Mouse (Mus musculus): ENCODE measurements around the gene Map10. TPM values are rescaled to one million over a fixed set of nuclear protein-coding genes. Genes with fewer than 3 reads are reported as not detected.

Gene Map10
- 1 to 10 TPM; 4.5 to 4.8 TPM for total RNA-seq (2021)
- long read RNA-seq, experiment 1, transcript Map10-201 (1 exons, 3,542 nt): major isoform, 7 of 7 reads
- long read RNA-seq, experiment 1, partial matches to known transcripts: 0 of 7 reads
- long read RNA-seq, experiment 1, other reads (novel, unspliced or antisense): 0 of 7 reads
- long read RNA-seq, experiment 2, transcript Map10-201 (1 exons, 3,542 nt): major isoform, 5 of 5 reads
- long read RNA-seq, experiment 2, partial matches to known transcripts: 0 of 5 reads
- long read RNA-seq, experiment 2, other reads (novel, unspliced or antisense): 0 of 5 reads

GRCm38 (mm10) chr8:125669700-125670195, at the start of gene Map10:
Gene Map10, plus strand, starts transcription at chr8:125669818.
- DNase-seq (ENCODE audit: low spot score in 2 of 2): peak; percentile 88 to 89

- no peak for DNase-seq (ENCODE audit: low spot score in 2 of 2)
Observed at GRCm38 (mm10) chr8:125620301-125620700, 49.3 kb upstream of the Map10 start.

GRCm38 (mm10) chr8:125624287-125624686, 45.3 kb upstream of the Map10 start:
- DNase-seq (ENCODE audit: low spot score in 2 of 2): peak; percentile 21 to 35

GRCm38 (mm10) chr8:125626381-125626780, 43.2 kb upstream of the Map10 start:
- no peak for DNase-seq (ENCODE audit: low spot score in 2 of 2)

- DNase-seq (ENCODE audit: low spot score in 2 of 2): no peak
Observed at GRCm38 (mm10) chr8:125628834-125629233, 40.8 kb upstream of the Map10 start.

- no peak for DNase-seq (ENCODE audit: low spot score in 2 of 2)
Observed at GRCm38 (mm10) chr8:125638411-125639058, 31.1 kb upstream of the Map10 start.

- no peak for DNase-seq (ENCODE audit: low spot score in 2 of 2)
Observed at GRCm38 (mm10) chr8:125639631-125640030, 30.0 kb upstream of the Map10 start.

- no peak for DNase-seq (ENCODE audit: low spot score in 2 of 2)
Observed at GRCm38 (mm10) chr8:125640766-125641165, 28.9 kb upstream of the Map10 start.

GRCm38 (mm10) chr8:125641808-125642207, 27.8 kb upstream of the Map10 start:
- DNase-seq (ENCODE audit: low spot score in 2 of 2): no peak

- no peak for DNase-seq (ENCODE audit: low spot score in 2 of 2)
Observed at GRCm38 (mm10) chr8:125645757-125646478, 23.7 kb upstream of the Map10 start.

- no peak for DNase-seq (ENCODE audit: low spot score in 2 of 2)
Observed at GRCm38 (mm10) chr8:125649447-125649846, 20.2 kb upstream of the Map10 start.

GRCm38 (mm10) chr8:125654821-125655220, 14.8 kb upstream of the Map10 start:
- no peak for DNase-seq (ENCODE audit: low spot score in 2 of 2)

- DNase-seq (ENCODE audit: low spot score in 2 of 2): no peak
Observed at GRCm38 (mm10) chr8:125658508-125658907, 11.1 kb upstream of the Map10 start.

GRCm38 (mm10) chr8:125658926-125659325, 10.7 kb upstream of the Map10 start:
- no peak for DNase-seq (ENCODE audit: low spot score in 2 of 2)

- DNase-seq (ENCODE audit: low spot score in 2 of 2): no peak
Observed at GRCm38 (mm10) chr8:125660397-125660796, 9.2 kb upstream of the Map10 start.

GRCm38 (mm10) chr8:125661958-125662668, 7.5 kb upstream of the Map10 start:
- DNase-seq (ENCODE audit: low spot score in 2 of 2): no peak

- no peak for DNase-seq (ENCODE audit: low spot score in 2 of 2)
Observed at GRCm38 (mm10) chr8:125662669-125663048, 7.0 kb upstream of the Map10 start.

GRCm38 (mm10) chr8:125665183-125665875, 4.3 kb upstream of the Map10 start:
- DNase-seq (ENCODE audit: low spot score in 2 of 2): no peak

GRCm38 (mm10) chr8:125665876-125666186, 3.8 kb upstream of the Map10 start:
- no peak for DNase-seq (ENCODE audit: low spot score in 2 of 2)

GRCm38 (mm10) chr8:125666201-125666600, 3.4 kb upstream of the Map10 start:
- no peak for DNase-seq (ENCODE audit: low spot score in 2 of 2)

- DNase-seq (ENCODE audit: low spot score in 2 of 2): no peak
Observed at GRCm38 (mm10) chr8:125667248-125667647, 2.4 kb upstream of the Map10 start.
